Mouse (Mus musculus) layer of hippocampus, postnatal 36 days (tissue): Measurements from ENCODE around the gene Gm30083. TPM values are rescaled to one million over a fixed set of nuclear protein-coding genes. Genes with fewer than 3 reads are reported as not detected.

ENCODE experiments used
- DNase-seq, 2 experiments: peaks; one replicate each; pipeline ENCODE4 v3.0.0; 2022
- total RNA-seq, 2 experiments: library from RNA; stranded (reverse); gene quantifications; 2 replicates each; pipeline ENCODE4 v1.2.3; 2021

The Gm30083 gene
- total RNA-seq, result not detected

GRCm38 (mm10) chr14:34015063-34015462 is at the start of gene Gm30083:
TSS of gene Gm30083 (minus strand) at chr14:34015182.
- no peak for DNase-seq

DNA sequence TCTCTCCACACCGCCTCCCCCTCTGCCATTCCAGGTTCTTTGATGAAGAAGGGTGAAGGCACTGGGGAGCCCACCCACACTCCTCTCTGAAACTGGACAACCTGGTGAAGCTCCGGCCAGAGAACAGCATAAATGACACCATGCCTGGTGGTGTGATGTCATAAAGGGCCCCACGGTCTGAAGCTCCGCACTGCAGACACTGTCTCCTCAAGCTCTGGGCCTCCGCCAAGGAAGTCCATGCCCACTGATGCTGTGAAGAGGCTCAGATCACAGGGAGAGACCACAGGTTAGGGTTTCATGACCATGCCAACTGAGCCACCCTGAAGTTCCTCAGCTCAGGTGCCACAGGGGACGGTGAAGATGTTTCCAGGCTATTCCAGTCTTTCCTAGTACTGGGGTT is 37.5 kb upstream of the Gm30083 start, which contains the start of gene Antxrl:
Gene Antxrl, plus strand, starts transcription at position 192 of the 400 bp plus-strand sequence.
- no peak for DNase-seq

- no peak for DNase-seq
These were observed 35.3 kb upstream of the Gm30083 start for GRCm38 (mm10) chr14:34050101-34050779.

DNA sequence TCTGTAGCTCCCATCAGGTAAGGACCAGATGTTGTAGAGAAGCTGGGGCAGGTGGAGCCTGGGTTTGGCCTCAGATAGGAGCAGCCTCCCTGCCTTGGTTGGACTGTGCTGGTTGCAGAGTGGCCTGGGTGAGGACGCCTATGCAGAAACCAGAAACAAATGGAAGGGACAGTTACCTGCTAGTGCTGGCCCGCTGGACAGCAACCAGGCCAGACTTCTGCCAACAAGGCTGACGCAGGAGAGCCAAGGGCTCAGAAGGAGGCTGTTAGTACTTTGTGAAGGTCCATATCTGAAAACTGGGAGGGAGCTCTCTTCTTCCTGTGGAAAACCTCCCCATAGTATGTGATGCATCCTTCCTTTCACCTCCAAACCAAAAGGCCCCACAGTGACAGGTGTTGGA is 28.4 kb upstream of the Gm30083 start:
- no peak for DNase-seq

DNA sequence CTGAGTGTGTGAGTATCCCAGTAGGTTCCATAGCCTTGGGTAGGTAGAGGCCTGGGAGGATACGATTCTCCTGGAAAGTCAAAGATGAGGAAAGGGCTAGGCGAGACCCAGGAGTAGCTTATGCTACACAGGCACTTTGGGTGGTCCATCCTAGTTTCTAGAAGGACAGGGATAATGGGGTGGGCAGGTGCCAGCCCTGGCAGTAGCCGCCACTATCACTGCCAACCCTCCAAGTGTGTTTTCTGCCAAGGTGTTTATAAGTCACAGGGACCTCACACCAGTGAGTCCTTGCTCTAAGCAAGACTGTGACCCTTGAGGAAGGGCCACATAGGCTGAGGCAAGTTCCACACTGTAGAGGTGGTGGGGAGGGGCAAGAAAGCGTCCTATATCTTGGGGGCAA is 26.3 kb upstream of the Gm30083 start:
- DNase-seq, result no peak

DNA sequence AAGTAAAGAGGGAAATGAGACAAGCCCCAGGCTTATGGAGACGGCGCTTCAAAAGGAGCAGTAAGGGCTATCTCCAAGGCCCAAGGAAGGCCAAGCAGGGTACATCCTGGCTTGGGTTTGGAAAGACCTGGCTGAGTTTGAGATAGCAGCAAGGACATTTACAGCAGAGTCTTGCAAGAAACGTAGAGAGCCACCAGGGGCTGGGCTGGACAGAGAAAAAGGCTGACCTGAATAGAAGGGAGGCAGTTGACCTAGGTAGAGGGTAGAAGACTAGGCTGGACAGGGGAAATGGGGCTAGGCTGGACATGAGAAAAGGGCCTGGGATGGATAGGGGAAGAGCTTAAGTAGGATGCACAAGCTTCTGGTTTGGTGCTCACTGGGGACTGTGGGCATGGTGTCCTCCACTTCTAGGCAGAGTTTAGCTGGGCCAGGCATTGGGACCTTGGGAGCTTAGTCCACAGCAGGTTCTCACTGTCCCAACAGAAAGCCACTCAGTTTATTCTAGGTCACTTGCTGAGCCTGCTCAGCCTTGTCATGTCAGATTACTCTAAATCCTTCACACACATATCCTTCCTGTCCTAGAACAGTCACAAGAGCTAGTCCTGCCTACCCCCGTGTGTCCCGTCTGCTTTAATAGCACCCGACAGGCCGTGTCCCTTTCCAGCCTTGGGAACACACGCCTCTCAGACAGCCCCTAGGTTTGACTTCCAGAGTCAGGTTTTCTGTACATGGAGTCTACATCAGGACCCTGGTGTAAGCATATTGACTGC is 19.0 kb upstream of the Gm30083 start:
- DNase-seq, result no peak

DNA sequence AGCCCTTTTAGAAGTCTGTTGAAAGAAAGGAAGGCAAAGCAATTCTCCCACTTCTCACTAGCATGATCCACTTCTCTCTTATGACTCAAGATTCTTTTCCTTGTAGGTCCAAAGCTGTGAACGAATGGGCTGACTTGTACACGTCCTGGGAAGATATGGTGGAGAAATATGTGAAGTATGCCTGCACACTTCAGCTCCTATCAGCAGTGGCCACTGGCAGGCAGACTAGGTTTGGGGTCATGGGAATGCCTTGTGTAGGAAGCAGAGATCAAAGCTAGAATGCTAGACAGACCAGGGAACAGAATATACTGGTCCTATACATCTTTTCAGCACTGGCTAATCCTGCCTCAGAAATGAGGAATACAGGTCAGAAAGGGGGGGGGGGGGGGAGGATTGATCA is 11.7 kb upstream of the Gm30083 start:
- DNase-seq, result no peak

GRCm38 (mm10) chr14:34016938-34017337 is 2.0 kb upstream of the Gm30083 start:
- DNase-seq, result no peak

DNA sequence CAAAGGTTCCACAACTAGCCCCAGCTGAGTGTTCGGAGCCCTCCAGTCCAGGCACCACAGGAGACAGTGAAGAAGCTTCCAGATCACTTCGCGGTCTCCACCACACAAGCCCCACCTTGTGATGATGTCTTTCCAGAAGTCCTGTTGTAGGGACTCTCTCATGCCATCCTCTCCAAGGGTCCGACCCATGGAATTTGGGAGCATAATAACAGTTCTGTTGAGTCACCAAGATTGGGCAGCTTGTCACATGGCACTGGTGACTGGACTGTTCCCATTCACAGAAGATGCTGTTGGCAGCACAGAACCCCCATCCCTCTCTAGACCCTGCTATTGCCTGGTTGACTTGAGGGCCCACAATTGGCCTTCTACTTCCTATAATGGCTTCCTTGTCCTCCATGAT is 1.4 kb upstream of the Gm30083 start, which contains the start of gene Gm5460:
Gene Gm5460, plus strand, starts transcription at position 378 of the 400 bp plus-strand sequence.
- DNase-seq, result no peak

DNA sequence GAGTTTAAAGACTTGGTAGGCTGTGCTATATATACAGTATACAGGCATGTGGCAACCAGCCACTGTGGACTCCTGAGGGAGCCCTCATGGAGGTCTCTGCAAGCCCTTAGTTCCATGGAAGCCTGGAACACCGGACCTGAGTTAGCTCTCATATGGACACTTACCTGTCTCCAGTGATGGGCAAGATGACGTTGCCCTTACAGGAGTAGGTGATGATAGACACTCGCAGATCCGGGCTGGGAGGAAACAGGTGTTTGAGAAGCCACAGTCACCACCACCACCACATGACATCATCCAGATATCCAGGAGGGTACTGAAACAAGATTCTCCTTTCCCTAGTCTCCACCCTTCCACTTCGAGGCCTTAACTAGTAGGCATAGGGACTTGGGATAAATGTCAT is 12.6 kb downstream of the Gm30083 start:
- no peak for DNase-seq

GRCm38 (mm10) chr14:34001445-34001844 is 13.5 kb downstream of the Gm30083 start:
- no peak for DNase-seq

GRCm38 (mm10) chr14:34000076-34000475 is 14.9 kb downstream of the Gm30083 start:
- no peak for DNase-seq

DNA sequence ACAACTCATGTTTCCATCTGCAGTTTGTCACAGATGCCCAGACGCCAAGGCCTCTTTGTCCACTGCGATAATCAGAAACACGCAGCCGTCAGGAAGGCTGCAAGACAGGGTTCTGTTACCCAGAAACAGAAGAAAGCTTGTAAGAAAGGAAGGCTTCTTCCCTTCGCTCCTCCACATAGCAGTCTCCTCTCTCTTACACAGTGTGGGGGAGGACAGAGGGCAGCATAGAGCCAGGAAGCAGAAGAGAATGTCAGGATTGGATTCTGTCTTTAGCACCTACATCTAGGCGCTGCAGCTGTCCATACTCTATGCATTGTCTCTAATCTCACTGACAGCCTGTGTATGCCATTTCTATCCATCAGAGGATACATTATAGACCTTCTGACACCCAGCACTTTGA is 17.6 kb downstream of the Gm30083 start:
- DNase-seq, result no peak

GRCm38 (mm10) chr14:33993521-33994289 is 21.3 kb downstream of the Gm30083 start:
- no peak for DNase-seq

- no peak for DNase-seq
These were observed 21.9 kb downstream of the Gm30083 start for GRCm38 (mm10) chr14:33993051-33993450.

DNA sequence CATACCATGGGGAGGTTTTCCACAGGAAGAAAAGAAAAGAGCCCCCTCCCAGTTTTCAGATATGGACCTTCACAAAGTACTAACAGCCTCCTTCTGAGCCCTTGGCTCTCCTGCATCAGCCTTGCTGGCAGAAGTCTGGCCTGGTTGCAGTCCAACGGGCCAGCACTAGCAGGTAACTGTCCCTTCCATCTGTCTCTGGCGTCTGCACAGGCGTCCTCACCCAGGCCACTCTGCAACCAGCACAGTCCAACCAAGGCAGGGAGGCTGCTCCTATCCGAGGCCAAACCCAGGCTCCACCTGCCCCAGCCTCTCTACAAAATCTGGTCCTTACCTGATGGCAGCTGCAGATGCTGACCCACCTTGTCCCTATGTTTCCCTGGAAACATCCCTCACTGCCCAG is 23.0 kb downstream of the Gm30083 start:
- DNase-seq, result no peak

- DNase-seq, result no peak
These were observed 25.8 kb downstream of the Gm30083 start for GRCm38 (mm10) chr14:33989201-33989600.

- DNase-seq, result peak in 1 of 2 experiments; percentile 16
These were observed 36.4 kb downstream of the Gm30083 start, which contains the start of gene Zfp488 for GRCm38 (mm10) chr14:33978604-33979059. TSS of gene Zfp488 (minus strand) at chr14:33978764.

DNA sequence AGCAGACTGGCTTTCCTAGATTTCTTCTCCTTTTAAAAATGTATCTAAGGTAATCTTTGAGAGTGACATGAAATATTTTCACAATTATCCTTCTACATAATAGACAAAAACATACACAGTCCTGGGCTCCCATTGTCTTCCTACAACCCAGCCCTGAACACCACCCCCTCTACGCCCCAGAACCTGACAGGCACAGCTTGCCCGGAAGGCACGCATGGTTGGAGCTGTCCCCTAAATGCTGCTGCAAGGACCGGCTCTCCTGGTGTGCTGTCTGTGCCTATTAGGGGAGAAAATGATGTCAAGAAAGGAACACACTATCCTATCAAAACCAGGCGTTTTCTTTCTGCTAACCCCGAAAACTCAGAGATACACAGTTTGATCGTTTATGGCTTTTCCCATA is 37.2 kb downstream of the Gm30083 start:
- no peak for DNase-seq

GRCm38 (mm10) chr14:33974752-33975151 is 40.2 kb downstream of the Gm30083 start:
- DNase-seq, result no peak

GRCm38 (mm10) chr14:33972679-33973078 is 42.3 kb downstream of the Gm30083 start:
- no peak for DNase-seq

- DNase-seq, result no peak
These were observed 49.3 kb downstream of the Gm30083 start for GRCm38 (mm10) chr14:33965675-33966074.

- peak; percentile 46 to 59 for DNase-seq
These were observed 55.6 kb downstream of the Gm30083 start for GRCm38 (mm10) chr14:33959341-33959740.
